Mouse (Mus musculus) left cerebral cortex, adult 18-20 months (tissue): Measurements from ENCODE around the gene Sh3bgrl3. TPM values are rescaled to one million over a fixed set of nuclear protein-coding genes. Genes with fewer than 3 reads are reported as not detected.
"Not testable (repeated sequence)": the region's sequence is repeated elsewhere in the genome, so short reads cannot be mapped to it uniquely, and the experiment has no call there.

Experiments used
- DNase-seq, 2 experiments: peaks; one replicate each; pipeline ENCODE4 v3.0.0; 2021 to 2022; ENCODE audit warnings: low spot score in 2 of 2, mixed read lengths in 1 of 2
- long read RNA-seq, 2 experiments: library from polyadenylated mRNA; stranded (forward); transcript quantifications; one replicate each; pipeline ENCODE4 v2.0.0; 2021
- total RNA-seq, 2 experiments: library from RNA; stranded (reverse); gene quantifications; 2 replicates each; pipeline ENCODE4 v1.2.3; 2021

The Sh3bgrl3 gene
- total RNA-seq = 100 to 1,000 TPM; 200 to 222 TPM
- long read RNA-seq, experiment 1, transcript Sh3bgrl3-201 (3 exons, 743 nt) = major isoform, 126 of 134 reads
- long read RNA-seq, experiment 1, partial matches to known transcripts = 2 of 134 reads
- long read RNA-seq, experiment 1, other reads (novel, unspliced or antisense) = 5 of 134 reads
- long read RNA-seq, experiment 2, transcript Sh3bgrl3-201 (3 exons, 743 nt) = major isoform, 140 of 157 reads
- long read RNA-seq, experiment 2, transcript Sh3bgrl3-202 (2 exons, 518 nt) = minor isoform, 5 of 157 reads
- long read RNA-seq, experiment 2, partial matches to known transcripts = 8 of 157 reads
- long read RNA-seq, experiment 2, other reads (novel, unspliced or antisense) = 0 of 157 reads

- DNase-seq = peak; percentile 87 to 90
Observed at GRCm38 (mm10) chr4:134128221-134128982, at the start of gene Sh3bgrl3. TSS of gene Sh3bgrl3 (minus strand) at chr4:134128789.

GRCm38 (mm10) chr4:134172391-134172790, 43.8 kb upstream of the Sh3bgrl3 start:
- peak; percentile 28 to 43 for DNase-seq

GRCm38 (mm10) chr4:134166906-134167305, 38.3 kb upstream of the Sh3bgrl3 start:
- no peak for DNase-seq

- no peak for DNase-seq
Observed at GRCm38 (mm10) chr4:134165548-134166465, 37.2 kb upstream of the Sh3bgrl3 start.

GRCm38 (mm10) chr4:134165024-134165423, 36.4 kb upstream of the Sh3bgrl3 start:
- no peak for DNase-seq

GRCm38 (mm10) chr4:134164591-134164990, 36.0 kb upstream of the Sh3bgrl3 start:
- DNase-seq = no peak

- DNase-seq = peak; percentile 7 to 22
Observed at GRCm38 (mm10) chr4:134160071-134160470, 31.5 kb upstream of the Sh3bgrl3 start.

- no peak for DNase-seq
Observed at GRCm38 (mm10) chr4:134158774-134159173, 30.2 kb upstream of the Sh3bgrl3 start.

- no peak for DNase-seq
Observed at GRCm38 (mm10) chr4:134157558-134157957, 29.0 kb upstream of the Sh3bgrl3 start.

GRCm38 (mm10) chr4:134156744-134157143, 28.2 kb upstream of the Sh3bgrl3 start:
- DNase-seq = peak; percentile 60 to 62

- DNase-seq = no peak
Observed at GRCm38 (mm10) chr4:134155961-134156465, 27.4 kb upstream of the Sh3bgrl3 start.

- no peak for DNase-seq
Observed at GRCm38 (mm10) chr4:134155531-134155930, 26.9 kb upstream of the Sh3bgrl3 start.

- no peak for DNase-seq
Observed at GRCm38 (mm10) chr4:134154354-134154753, 25.8 kb upstream of the Sh3bgrl3 start.

- DNase-seq = no peak
Observed at GRCm38 (mm10) chr4:134153656-134154055, 25.1 kb upstream of the Sh3bgrl3 start.

GRCm38 (mm10) chr4:134152112-134152511, 23.5 kb upstream of the Sh3bgrl3 start:
- DNase-seq = no peak

GRCm38 (mm10) chr4:134149389-134149788, 20.8 kb upstream of the Sh3bgrl3 start:
- no peak for DNase-seq

- not testable (repeated sequence) for DNase-seq
Observed at GRCm38 (mm10) chr4:134144297-134144696, 15.7 kb upstream of the Sh3bgrl3 start.

- no peak for DNase-seq
Observed at GRCm38 (mm10) chr4:134138857-134139256, 10.3 kb upstream of the Sh3bgrl3 start.

GRCm38 (mm10) chr4:134136280-134136926, 7.8 kb upstream of the Sh3bgrl3 start:
- DNase-seq = no peak

GRCm38 (mm10) chr4:134132519-134133095, 4.0 kb upstream of the Sh3bgrl3 start:
- no peak for DNase-seq
